Mouse (Mus musculus) retina, embryonic 14.5 days (tissue): ENCODE data around the gene C5ar1.
"Not testable (repeated sequence)": the region's sequence is repeated elsewhere in the genome, so short reads cannot be mapped to it uniquely, and the experiment has no call there.

Experiments
- DNase-seq: peaks from one replicate; pipeline ENCODE4 v3.0.0-alpha.2; 2015; ENCODE audit warnings: low spot score

Gene C5ar1

DNA sequence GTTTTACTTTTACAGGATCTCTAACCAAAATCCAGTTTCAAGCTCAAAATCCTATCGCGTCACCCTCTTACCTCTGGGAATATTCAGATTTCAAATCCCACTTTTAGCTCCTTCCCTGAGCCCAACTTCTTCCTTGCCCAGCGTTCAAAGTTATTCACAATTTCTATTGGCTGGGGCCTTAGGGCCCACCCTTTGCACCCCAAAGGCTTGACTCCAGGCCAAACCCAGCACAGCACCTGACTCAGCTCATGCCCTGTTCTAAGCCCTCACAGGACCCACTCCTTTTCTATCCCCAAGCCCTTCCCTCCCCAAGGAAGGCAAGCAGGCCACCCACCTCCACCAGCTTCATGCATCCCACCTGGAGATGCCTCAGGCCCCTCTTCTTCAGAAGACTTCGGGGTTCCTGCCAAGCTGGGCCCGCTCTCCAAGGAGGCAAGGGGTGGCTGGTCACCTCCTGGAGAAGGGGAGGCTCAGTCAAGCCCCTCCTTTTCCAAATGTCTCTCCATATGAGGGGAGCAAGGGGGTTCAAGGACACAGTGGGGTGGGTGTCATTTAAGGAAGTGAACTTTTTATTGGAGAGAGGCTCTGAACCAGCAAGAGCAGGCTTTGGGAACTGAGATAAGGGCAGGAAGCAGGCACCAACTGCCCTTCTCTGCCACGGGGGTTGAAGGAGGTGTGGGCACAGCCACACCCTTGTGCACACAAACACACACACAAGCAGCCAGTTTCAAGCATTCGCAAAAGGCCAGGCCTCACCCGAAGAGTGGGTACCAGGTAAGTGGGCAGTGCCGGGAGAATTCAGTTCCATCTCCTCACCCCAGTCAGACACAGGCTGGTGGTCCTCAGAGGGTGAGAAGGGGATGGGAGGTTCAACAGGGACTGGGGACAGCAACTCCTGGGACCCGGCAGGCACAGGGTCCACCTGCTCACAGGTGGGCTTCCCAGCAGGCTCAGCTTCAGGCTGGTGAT is 15.9 kb upstream of the C5ar1 start:
- no peak for DNase-seq

GRCm38 (mm10) chr7:16273766-16274140 is 14.4 kb upstream of the C5ar1 start:
- no peak for DNase-seq

DNA sequence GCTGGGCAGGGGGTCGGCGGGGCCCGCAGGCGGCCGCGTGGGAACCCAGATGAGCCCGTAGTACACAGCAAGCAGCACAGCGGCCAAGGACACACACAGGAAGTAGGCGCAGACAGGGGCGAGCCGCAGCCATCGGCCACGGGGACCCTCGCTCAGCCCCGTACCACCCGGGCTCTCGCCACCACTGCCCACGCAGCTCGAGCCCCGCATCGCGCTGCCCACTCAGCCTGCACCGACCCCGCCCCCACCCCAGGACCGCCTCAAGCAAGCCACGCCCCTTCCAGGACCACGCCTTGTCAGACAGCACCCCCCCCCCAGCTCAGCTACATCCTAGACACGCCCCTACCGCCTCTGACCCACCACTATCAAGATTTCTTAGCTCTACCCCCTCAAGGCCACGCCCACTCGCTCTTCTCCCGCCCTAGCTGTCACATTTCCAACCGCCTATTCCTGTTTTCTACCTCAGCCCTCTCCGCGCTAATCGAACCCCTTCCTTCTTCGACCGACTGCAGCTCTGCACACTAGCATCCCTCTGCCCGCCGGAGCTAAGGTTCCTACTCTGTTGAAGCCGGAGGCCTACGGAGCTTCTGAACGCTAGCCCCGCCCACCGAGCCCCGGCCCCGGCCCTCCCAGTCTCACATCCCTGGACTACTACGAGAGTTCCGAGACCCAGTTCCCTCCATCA is 13.9 kb upstream of the C5ar1 start, which contains the start of gene Inafm1:
Inafm1 (minus strand) TSS at position 537 of the 685 bp plus-strand sequence.
- DNase-seq: peak; percentile 95

- peak; percentile 73 for DNase-seq
Observed at GRCm38 (mm10) chr7:16272681-16273080, 13.3 kb upstream of the C5ar1 start.

- no peak for DNase-seq
Observed at GRCm38 (mm10) chr7:16271139-16271538, 11.8 kb upstream of the C5ar1 start.

DNA sequence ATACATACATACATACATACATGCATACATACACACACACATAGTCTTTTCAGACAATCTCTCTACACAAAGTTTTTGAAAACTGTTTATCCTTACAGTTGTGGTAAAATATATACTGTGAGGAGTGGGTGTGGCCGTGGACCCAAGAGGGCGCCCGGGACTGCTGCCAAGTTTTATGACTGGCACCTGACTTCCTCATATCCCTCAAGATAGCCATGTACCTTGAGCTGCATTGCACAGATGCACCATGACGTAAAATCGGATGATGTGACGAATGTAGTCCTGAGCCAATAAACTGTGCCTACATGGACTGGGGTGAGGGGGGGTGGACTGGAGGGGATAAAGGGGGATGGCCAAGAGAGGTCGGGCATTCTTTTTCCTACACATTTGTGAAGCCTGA is 7.3 kb upstream of the C5ar1 start:
- DNase-seq: not testable (repeated sequence)

DNA sequence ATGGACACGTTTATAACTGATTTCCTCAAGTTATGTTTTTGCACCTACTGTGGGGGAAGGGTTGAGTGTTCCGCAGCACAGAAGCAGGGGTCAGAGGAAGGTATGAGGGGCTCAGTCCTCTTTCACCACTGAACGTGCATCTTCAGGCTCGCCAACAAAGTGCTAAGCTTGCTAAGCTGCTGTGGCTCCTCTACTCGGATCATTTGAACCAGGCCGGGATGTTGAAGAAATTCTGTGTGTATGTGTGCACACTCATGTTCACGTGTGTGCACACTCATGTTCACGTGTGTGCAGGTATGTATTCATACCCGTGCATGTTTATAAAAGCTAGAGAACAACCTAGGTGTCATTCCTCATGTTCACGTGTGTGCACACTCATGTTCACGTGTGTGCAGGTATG is 6.5 kb upstream of the C5ar1 start:
- no peak for DNase-seq

DNA sequence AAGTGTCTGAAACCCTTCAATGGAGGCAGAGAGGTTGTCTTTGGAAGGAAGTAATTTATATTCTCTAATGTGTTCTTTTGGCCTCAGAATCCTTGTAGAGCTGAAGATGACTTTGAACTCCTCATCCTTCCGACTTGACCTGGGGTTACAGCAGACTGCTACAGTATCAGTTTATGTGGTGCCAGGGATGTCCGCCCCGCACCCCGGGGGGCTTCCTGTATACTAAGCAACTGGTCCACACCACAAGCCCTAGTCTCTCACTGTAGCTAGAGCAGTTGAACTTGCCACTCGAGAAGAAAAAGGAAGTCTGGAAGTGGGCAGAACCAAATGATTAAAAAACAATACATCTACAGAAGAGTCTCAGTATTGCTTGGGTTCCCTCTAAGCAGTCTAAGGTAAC is 4.5 kb upstream of the C5ar1 start:
- no peak for DNase-seq

- DNase-seq: peak; percentile 92
Observed at GRCm38 (mm10) chr7:16263015-16263787, 3.9 kb upstream of the C5ar1 start.

DNA sequence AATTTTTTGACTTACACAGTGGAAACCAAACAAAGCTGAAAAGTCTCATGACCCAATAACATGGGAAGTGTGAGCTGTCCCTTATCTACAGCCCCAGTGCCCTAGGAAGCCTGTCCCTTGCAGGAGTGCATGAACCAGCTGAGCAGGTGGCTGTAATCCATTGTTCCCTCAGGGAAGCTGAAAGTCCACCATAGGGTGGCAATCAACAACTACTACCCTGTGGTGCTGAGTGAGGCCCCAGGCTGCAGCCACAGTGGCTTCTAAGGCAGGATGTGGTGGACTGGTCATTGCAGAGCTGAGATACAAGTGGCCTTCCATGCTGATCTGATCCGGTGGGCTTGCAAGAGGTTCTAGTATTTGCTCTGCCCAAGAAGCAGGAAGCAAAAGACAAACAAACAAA is 1.8 kb upstream of the C5ar1 start:
- no peak for DNase-seq

DNA sequence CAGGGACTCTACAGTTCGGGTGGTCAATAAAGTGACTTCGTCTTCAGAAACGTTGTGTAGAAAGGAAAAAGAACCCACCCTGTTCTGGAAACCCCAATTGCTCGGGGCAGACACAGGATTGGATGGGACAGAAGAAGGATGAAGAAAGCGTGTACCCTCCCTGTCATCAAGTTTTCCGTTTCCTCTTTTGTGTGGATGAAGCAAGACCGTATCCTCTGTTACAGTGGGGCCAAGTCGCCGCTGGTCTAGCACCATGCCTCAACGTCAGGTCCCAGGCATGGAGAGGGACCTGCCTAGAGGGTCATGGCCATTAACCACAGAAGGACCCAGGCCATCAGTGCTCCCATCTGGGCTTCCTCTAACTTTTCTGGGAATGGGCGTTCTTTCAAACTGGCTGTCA is 1.5 kb downstream of the C5ar1 start:
- no peak for DNase-seq

GRCm38 (mm10) chr7:16255963-16256362 is 3.4 kb downstream of the C5ar1 start:
- not testable (repeated sequence) for DNase-seq

GRCm38 (mm10) chr7:16254195-16254594 is 5.1 kb downstream of the C5ar1 start:
- DNase-seq: no peak

GRCm38 (mm10) chr7:16250687-16251086 is 8.7 kb downstream of the C5ar1 start:
- no peak for DNase-seq

DNA sequence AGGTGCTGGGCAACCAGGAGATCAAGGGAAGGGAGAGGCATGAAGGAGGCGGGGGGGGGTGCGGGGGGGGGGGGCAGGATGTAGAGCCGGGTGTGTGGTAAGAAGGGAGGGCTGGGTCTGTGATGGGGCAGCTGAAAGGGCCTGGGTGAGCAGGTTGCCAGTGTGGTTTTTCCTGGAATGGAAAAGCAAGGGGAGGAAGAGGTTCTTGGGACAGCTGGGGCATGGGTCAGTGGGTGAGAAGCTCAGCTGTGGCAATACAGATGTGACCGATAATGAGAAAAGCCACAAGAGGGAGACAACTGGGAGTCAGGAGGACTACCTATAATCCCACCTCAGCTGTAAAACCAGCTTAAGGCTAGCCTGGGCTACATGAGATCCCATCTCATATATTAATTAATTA is 13.4 kb downstream of the C5ar1 start:
- no peak for DNase-seq

- no peak for DNase-seq
Observed at GRCm38 (mm10) chr7:16244067-16244466, 15.3 kb downstream of the C5ar1 start, which contains the start of gene C5ar2. C5ar2 (minus strand) TSS chr7:16244154.

GRCm38 (mm10) chr7:16242198-16242597 is 17.1 kb downstream of the C5ar1 start:
- DNase-seq: no peak

- DNase-seq: no peak
Observed at GRCm38 (mm10) chr7:16241787-16242186, 17.6 kb downstream of the C5ar1 start.

DNA sequence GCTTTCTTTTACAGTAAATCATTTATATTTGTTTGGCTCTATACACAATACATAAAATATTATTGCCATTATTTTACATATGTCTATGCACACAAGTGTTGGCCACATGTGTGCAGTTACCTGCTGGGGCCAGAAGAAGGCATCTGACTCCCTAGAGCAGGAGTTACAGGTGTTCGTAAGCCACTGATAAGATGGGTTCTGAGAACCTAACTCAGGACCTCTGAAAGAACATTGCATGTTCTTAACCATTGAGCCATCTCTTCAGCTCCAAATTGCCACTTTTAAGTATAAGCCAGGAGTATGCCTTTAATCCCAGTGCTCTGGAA is 18.4 kb downstream of the C5ar1 start:
- no peak for DNase-seq

GRCm38 (mm10) chr7:16240281-16240977 is 18.9 kb downstream of the C5ar1 start:
- DNase-seq: no peak

DNA sequence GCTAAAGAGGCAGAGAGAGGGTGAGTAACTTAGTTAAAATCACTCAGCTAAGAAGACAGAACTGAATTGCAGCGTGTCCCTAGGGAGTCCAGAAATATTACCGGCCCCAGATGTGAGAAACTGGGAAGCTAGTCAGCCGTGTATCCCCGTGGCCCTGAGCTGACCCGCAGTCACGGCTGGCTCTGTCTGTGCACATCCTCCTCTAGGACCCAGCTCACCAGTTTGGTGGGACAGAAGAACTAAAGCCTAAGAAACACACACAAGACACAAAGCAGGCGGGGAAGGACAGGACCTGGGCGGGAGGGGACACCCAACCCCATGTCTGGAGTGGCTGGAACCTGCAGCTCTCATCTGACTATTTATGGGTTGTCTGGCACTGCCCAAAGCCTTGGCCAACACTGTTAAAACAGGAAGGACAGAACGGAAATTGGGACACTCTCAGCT is 19.8 kb downstream of the C5ar1 start:
- no peak for DNase-seq

DNA sequence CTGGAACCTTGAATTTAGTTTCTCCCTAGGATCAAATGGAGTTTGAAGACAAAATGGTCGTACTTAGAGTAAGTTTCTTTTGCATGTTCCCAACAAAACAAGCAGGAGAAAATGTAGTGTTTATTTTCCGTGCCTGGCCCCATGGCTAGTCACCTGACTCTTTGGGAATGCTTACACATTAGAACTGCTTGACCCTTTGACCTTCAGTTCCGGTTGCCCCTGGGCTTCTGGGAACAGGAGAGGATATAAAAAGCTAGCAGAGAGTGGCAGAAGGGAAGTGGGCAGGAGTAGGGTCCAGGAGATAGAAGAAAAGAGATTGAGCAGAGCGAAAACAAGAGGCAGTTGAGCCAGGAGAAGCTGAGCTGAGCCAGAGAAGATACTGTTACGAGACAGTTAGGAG is 29.5 kb downstream of the C5ar1 start:
- peak; percentile 35 for DNase-seq
